Mouse (Mus musculus) embryonic facial prominence, embryonic 14.5 days (tissue): ENCODE results near the gene Manf. TPM values are rescaled to one million over a fixed set of nuclear protein-coding genes. Genes with fewer than 3 reads are reported as not detected.

Source experiments
- ATAC-seq: fragments of 200-750 bp; cut with Nextera tagmentation; 2 replicates; pipeline ENCODE4 v1.8.0; 2017; ENCODE audit warnings: low read depth, moderate number of reproducible peaks, moderate TSS enrichment
- DNase-seq: peaks from one replicate; pipeline ENCODE4 v3.0.0-alpha.2; 2015; ENCODE audit warnings: low spot score
- H3K27ac ChIP-seq: fragments of 300-500 bp; sonication (generic); replicated peaks from 2 replicates; pipeline ENCODE4 v1.5.1; 2014; ENCODE audit warnings: low read depth, mild to moderate bottlenecking, low read length, moderate library complexity
- H3K27me3 ChIP-seq: fragments of 300-500 bp; sonication (generic); replicated peaks from 2 replicates; pipeline ENCODE4 v1.6.1; 2014; ENCODE audit warnings: low read length; ENCODE audit not compliant: control insufficient read depth, insufficient read depth
- H3K36me3 ChIP-seq: fragments of 300-500 bp; sonication (generic); 2 replicates; pipeline ENCODE4 v1.6.1; 2014; ENCODE audit warnings: low read length, mixed read lengths; ENCODE audit not compliant: control insufficient read depth, insufficient read depth
- H3K4me1 ChIP-seq: fragments of 300-500 bp; sonication (generic); 2 replicates; pipeline ENCODE4 v1.6.1; 2014; ENCODE audit warnings: antibody characterized with exemption, low read length; ENCODE audit not compliant: control insufficient read depth, insufficient read depth
- H3K4me2 ChIP-seq: fragments of 300-500 bp; sonication (generic); 2 replicates; pipeline ENCODE4 v1.6.1; 2014; ENCODE audit warnings: low read depth, mild to moderate bottlenecking, low read length, moderate library complexity, mixed read lengths
- H3K4me3 ChIP-seq: fragments of 300-500 bp; sonication (generic); 2 replicates; pipeline ENCODE4 v1.5.1; 2014; ENCODE audit warnings: low read depth, mild to moderate bottlenecking, low read length
- H3K9ac ChIP-seq: fragments of 300-500 bp; sonication (generic); 2 replicates; pipeline ENCODE4 v1.6.1; 2014; ENCODE audit warnings: low read depth, mild to moderate bottlenecking, low read length, moderate library complexity, mixed read lengths
- H3K9me3 ChIP-seq: fragments of 300-500 bp; sonication (generic); 2 replicates; pipeline ENCODE4 v1.6.1; 2016; ENCODE audit warnings: low read length; ENCODE audit not compliant: control insufficient read depth
- WGBS: fragments of 180-500 bp; shearing (Covaris S2); extraction: QIAGEN DNeasy Blood & Tissue Kit; methylation state at CpG from one replicate; pipeline ENCODE4 v1.1.7; 2014; 5-methylcytosine and 5-hydroxymethylcytosine counted together
- polyA plus RNA-seq: library from polyadenylated mRNA; unstranded; fragments of >200 nt; fragmentation: Nextera tagmentation; extraction: Ambion mirVana; gene quantifications from 2 replicates; pipeline ENCODE4 v1.2.1, GENCODE M21; 2014

Gene Manf
- polyA plus RNA-seq, 1 experiment from 2014 or later = 308 TPM

DNA sequence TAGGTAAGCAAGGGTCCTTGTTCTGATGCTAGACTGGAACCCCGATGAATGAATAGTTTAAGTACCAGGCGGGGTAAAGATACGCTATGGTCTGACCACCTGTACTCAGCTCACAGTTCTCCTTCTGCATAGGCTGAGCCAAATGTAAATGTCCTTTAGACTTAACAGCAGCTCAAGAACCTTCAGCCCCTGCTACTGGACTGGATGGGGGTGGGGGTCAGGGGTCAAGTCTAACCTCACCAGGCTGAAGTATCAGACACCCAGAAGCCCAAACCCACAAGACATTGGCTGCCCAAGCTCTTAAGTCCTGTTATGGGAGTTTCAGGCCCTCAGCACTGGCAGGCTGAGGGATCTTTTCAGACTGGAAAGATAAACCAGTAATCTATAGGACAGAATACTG is 3.4 kb downstream of the Manf start:
- WGBS = 90% methylated on average over 3 of the region's 3 CpGs
- DNase-seq (no peak), ATAC-seq (no peak)

DNA sequence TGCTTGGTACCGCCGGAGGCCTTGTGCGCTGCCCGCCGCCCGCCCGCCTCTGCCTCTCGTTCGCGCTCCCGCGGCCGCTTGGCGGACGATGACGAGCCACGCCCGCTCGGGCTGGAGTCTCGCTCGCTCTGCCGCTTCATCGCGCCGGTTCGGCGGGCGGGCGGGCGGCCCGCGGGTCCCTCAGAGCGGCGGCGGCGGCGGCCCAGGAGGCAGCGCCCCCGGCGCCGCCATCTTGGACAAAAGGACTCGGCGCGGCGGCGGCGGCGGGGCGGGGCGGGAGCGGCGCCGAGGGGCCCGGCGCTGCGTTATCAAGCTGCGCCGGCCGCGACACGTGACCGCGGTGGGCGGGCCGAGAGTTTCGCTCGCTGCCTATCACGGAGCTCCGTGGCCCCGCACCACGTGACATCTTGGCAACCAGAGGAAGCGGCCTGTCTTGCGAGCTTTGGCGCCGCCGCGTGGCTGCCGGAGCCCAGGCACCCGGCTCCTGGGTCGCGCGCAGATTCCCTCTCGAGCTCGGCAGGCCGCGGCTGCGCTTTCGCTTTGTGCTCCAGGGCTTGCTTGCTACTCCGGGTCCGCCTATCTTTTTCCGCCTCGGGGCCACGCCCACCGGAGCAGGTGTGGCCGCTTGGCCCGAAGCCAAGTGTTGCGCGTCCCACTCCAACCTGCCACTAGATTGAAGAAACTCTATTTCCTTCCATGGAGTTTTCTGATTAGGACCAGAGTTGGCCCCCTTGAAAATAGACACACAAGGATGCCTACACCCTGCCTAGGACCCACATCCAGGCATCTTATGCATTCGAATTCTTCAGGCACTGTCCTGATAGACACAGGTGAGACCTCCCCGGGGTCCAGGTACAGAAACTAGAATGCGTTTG is 4.7 kb downstream of the Manf start, which contains the start of gene Rbm15b:
Rbm15b (minus strand) TSS at position 601 of the 875 bp plus-strand sequence.
- H3K9ac ChIP-seq = peak within 1 kb of the TSS; percentile 99
- peak within 1 kb of the TSS; percentile 92 for H3K4me2 ChIP-seq
- 7% methylated on average over 26 of the region's 101 CpGs for WGBS
- no peaks in the 10 kb centered on the region for H3K9me3 ChIP-seq
- peak within 1 kb of the TSS; percentile 89 for H3K27ac ChIP-seq
- peak within 1 kb of the TSS; percentile 91 for H3K4me3 ChIP-seq
- H3K27me3 ChIP-seq = no peaks in the 10 kb centered on the region
- H3K4me1 ChIP-seq = peaks cover 39% of the 10 kb centered on the region
- peak; percentile 99 for DNase-seq
- H3K36me3 ChIP-seq = peaks cover 60% of the 10 kb centered on the region
- peak; percentile 69 for ATAC-seq

More for the DNA sequence above, 3.4 kb downstream of the Manf start:
- Histone ChIP-seq H3K9me3 (no peaks in the 10 kb centered on the region), H3K27me3 (no peaks in the 10 kb centered on the region), H3K4me3 (no peak overlapping the region), H3K36me3 (peaks cover 47% of the 10 kb centered on the region), H3K27ac (no peak overlapping the region), H3K9ac (no peak overlapping the region), H3K4me2 (no peak overlapping the region), H3K4me1 (peaks cover 38% of the 10 kb centered on the region)

DNA sequence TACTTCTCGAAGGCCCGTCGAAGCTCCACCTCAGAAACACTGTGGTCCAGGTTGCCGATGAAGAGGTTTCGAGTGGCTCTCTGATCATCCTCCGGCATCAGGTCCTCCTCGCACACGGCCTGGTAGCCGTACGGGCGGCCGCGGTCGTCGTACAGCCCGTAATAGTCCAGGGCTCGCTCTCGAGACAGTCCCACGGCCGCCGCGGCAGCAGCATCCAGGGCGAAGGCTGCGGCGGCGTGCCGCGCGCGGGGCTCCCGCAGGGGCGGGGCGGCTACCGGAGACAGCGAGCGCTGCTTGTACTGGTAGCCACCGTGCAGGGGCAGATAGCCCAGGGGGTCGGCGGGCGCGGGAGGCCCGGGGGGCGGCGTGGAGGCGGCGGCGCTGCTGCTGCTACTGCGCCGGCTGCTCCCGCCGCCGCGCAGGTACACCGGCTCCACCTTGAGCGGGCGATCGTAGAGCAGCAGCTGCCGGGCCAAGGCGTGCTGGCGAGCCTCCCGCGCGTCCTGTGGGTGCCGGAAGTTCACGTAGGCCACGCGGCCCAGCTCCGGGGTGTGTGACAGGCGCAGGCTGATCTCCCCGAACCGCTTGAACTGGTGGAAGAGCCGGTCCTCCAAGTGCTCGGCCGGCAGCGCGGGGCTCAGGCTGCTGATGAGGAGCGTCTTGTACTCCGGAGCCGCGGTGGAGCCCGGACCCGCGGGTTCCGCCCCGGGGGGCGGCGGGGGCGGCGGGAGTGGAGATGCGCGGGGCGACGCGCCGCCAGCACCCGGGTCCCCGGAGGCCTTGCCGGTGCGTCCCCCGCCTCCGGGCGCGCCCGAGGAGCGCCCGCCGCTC is 5.7 kb downstream of the Manf start:
- peak overlapping the region; percentile 89 for H3K27ac ChIP-seq
- H3K4me1 ChIP-seq = peaks cover 39% of the 10 kb centered on the region
- H3K4me2 ChIP-seq = peak overlapping the region; percentile 92
- H3K9ac ChIP-seq = peak overlapping the region; percentile 99
- 0% methylated on average over 16 of the region's 107 CpGs for WGBS
- H3K36me3 ChIP-seq = peaks cover 69% of the 10 kb centered on the region
- no peaks in the 10 kb centered on the region for H3K27me3 ChIP-seq
- H3K9me3 ChIP-seq = no peaks in the 10 kb centered on the region
- DNase-seq = peak; percentile 41
- no peak for ATAC-seq
- H3K4me3 ChIP-seq = peak overlapping the region; percentile 91

DNA sequence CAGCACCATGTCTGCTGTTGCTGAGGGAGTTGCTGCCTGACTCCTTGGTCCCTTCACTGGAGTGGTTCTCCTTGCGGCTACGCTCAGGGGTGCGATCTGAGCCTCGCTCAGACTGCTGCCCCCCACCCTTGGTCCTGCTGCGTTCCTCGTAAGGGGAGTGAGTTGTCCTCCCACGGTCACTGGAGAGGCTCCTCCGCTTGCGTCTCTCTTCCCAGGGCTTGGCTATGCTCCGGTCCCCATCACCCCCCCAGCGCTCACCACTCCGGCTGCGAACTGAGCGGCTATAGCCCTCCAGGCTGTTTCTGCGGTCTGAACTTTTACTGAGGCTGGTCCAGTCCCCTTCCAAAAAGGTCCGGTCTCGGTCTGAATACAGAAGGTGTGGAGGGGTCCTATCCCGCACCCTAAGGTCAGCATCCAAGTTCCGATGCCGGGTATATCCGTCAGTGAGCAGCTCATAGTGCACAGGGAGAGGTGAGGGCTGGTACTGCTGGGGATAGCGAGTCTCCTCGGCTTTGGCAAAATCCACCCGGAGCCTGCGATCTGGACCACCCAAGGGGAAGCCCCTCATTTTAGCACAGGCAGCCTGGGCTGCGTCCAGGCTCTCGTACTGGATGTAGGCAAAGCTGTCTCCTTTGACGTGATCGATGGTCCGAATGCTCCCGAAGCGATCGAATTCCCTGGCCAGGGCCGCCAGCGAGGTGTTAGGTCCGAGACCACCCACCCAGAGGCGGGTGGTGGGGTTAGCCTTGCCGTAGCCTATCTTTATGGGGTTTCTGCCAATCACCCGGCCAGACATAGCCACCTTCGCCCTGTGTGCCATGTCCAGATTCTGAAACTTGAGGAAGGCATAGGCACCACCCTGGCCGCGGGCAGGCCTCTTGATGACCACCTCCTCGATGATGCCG is 6.5 kb downstream of the Manf start:
- no peaks in the 10 kb centered on the region for H3K27me3 ChIP-seq
- peaks cover 30% of the 10 kb centered on the region for H3K4me1 ChIP-seq

DNA sequence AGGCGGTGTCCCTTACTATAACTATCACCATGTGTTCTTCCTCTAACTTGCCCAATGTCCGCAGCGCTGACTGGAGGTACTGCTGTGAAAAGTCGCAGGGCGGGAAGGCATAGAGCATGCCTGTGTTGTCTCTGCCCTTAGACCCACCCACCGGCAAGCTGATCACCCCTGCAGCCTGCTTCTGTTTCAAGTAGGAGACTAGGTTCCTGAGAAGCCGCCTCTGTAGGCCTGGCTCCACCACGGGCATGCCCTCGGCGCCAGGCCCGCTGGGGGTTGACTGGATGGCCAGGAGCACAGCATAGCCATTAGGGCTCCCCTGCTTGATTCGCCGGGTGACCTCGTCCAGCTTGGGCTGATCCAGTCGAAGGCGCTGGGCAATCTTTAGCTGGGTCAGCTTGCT is 7.5 kb downstream of the Manf start:
- Histone ChIP-seq H3K4me2 (peak overlapping the region; percentile 92), H3K27ac (no peak overlapping the region; the same call in 1 of the 2 replicates), H3K36me3 (peaks cover 69% of the 10 kb centered on the region), H3K9ac (peak overlapping the region; percentile 99), H3K27me3 (no peaks in the 10 kb centered on the region), H3K9me3 (no peaks in the 10 kb centered on the region), H3K4me1 (peaks cover 28% of the 10 kb centered on the region), H3K4me3 (peak overlapping the region; percentile 91)
- ATAC-seq = no peak
- 19% methylated on average over 16 of the region's 16 CpGs for WGBS
- no peak for DNase-seq

More for the DNA sequence above, 6.5 kb downstream of the Manf start:
- Histone ChIP-seq H3K9ac (peak overlapping the region; percentile 99), H3K9me3 (no peaks in the 10 kb centered on the region), H3K36me3 (peaks cover 70% of the 10 kb centered on the region), H3K4me3 (peak overlapping the region; percentile 91), H3K4me2 (peak overlapping the region; percentile 92), H3K27ac (no peak overlapping the region)
- WGBS = 19% methylated on average over 43 of the region's 44 CpGs
- no peak for ATAC-seq
- no peak for DNase-seq

DNA sequence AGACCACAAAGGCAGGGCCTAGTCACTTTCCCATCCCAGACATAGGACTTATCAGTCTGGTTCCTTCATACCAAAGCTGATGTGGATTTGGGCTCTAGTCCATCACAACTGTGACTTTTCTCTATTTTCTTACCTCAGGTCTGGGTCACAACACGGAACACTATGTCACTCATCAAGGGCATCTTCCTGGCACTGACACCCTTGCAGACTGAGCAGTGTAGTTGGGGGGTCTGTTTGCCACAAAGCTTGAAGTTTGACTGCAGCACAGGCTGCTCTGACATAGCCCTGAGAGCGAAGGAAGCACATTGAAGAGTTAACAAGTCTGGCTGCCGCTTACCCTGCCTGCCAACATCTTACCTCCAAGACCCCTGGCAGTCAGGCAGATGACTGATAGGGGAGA is 8.7 kb downstream of the Manf start:
- Histone ChIP-seq H3K4me2 (peak overlapping the region; percentile 92), H3K36me3 (peaks cover 68% of the 10 kb centered on the region), H3K9me3 (no peaks in the 10 kb centered on the region), H3K4me1 (peaks cover 28% of the 10 kb centered on the region), H3K27ac (no peak overlapping the region), H3K27me3 (no peaks in the 10 kb centered on the region), H3K9ac (peak overlapping the region; percentile 38; the same call in 1 of the 2 replicates), H3K4me3 (no peak overlapping the region)
- WGBS = 75% methylated on average over 3 of the region's 3 CpGs
- ATAC-seq = no peak
- DNase-seq = no peak

DNA sequence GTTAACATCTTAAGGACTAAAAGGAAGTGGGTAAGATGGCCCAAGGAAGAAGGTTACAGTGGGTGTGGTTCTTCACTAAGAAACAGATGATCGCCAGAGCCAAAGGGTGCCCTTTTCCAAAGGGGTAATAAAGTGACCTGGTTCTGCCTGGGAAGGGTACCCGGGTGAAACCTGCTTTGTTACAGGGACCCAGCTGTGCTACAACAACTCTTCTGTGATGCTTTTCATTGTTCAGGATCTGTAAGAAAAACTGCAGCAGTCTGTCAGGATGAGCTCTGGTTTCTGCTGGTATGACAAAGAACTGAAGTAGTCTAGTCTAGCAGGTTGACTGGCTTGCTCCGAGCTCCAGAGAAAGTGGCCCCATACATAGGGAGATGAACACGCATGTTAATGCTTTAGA is 9.6 kb downstream of the Manf start:
- no peak for DNase-seq
- H3K27ac ChIP-seq = no peak overlapping the region
- H3K4me2 ChIP-seq = no peak overlapping the region
- H3K27me3 ChIP-seq = no peaks in the 10 kb centered on the region
- peaks cover 24% of the 10 kb centered on the region for H3K4me1 ChIP-seq
- H3K9me3 ChIP-seq = no peaks in the 10 kb centered on the region
- no peak for ATAC-seq
- H3K9ac ChIP-seq = no peak overlapping the region; the same call in 1 of the 2 replicates
- WGBS = 76% methylated on average over 4 of the region's 4 CpGs
- peaks cover 72% of the 10 kb centered on the region for H3K36me3 ChIP-seq
- H3K4me3 ChIP-seq = no peak overlapping the region
